In genomic region chr13:40821911-40822310, GRCm38 (mm10) we compare ENCODE assay signal across 20 mouse cellular contexts.
"Had no signal": no experiment of that assay in that cellular context is flagged by ENCODE, and none has a peak within 500 bp of the region (broad histone marks: within the 10 kb centered on the region; RNA-seq: fewer than 3 reads in every experiment).

No protein-coding gene starts in this region.

- H3K27ac ChIP-seq: kidney, postnatal 0 days; layer of hippocampus, adult 2 months; limb, embryonic 10.5 days; limb, embryonic 13.5 days; liver, embryonic 14.5 days; lung, embryonic 15.5 days; midbrain, embryonic 10.5 days; midbrain, embryonic 13.5 days; neural tube, embryonic 13.5 days had no signal

- DNase-seq: kidney, adult 18-20 months; kidney, postnatal 25 days; layer of hippocampus, adult 9-11 months; liver; liver, postnatal 0 days; lung, postnatal 10 days; lung, postnatal 4 days; thymus, postnatal 25 days had no signal

- H3K36me3 ChIP-seq: limb, embryonic 10.5 days; limb, embryonic 13.5 days; lung, embryonic 15.5 days; midbrain, embryonic 10.5 days; midbrain, embryonic 13.5 days; neural tube, embryonic 13.5 days had no signal

- H3K4me3 ChIP-seq: layer of hippocampus, adult 2 months; limb, embryonic 10.5 days; limb, embryonic 13.5 days; lung, embryonic 15.5 days; megakaryocyte, embryonic 14.5 days; midbrain, embryonic 10.5 days; midbrain, embryonic 13.5 days; myocyte; neural tube, embryonic 13.5 days had no signal

- H3K4me1 ChIP-seq: limb, embryonic 10.5 days; limb, embryonic 13.5 days; lung, embryonic 15.5 days; midbrain, embryonic 10.5 days; midbrain, embryonic 13.5 days; neural tube, embryonic 13.5 days had no signal

- H3K27me3 ChIP-seq: limb, embryonic 13.5 days; lung, embryonic 15.5 days; midbrain, embryonic 13.5 days; neural tube, embryonic 13.5 days had no signal

- H3K9me3 ChIP-seq: limb, embryonic 10.5 days; limb, embryonic 13.5 days; lung, embryonic 15.5 days; midbrain, embryonic 10.5 days; midbrain, embryonic 13.5 days; neural tube, embryonic 13.5 days had no signal

- ATAC-seq: liver, postnatal 0 days; midbrain, embryonic 13.5 days; midbrain, embryonic 16.5 days had no signal
